Mouse (Mus musculus): ENCODE results near the gene Itsn1.

GRCm38 (mm10) chr16:91873695-91874094, 144.6 kb downstream of the Itsn1 start:
- TF ChIP-seq CTCF (IDR thresholded peaks at IDR 0.05; ENCODE audit: control insufficient read depth, insufficient read depth, insufficient read length) (no peak), USF1 (IDR thresholded peaks at IDR 0.05; ENCODE audit: low read depth) (no peak), MAX (IDR thresholded peaks at IDR 0.05) (no peak), MYOD1 (IDR thresholded peaks at IDR 0.05; ENCODE audit: control insufficient read depth, insufficient read length, low read depth) (no peak)
